Mouse (Mus musculus) lung, adult 2 months (tissue): ENCODE results near the gene Ptpru. TPM values are rescaled to one million over a fixed set of nuclear protein-coding genes. Genes with fewer than 3 reads are reported as not detected.
A peak's percentile ranks its signal among the peaks of the same experiment; 100 is the strongest.

Source experiments
- DNase-seq: peaks from one replicate; pipeline ENCODE4 v3.0.0; 2022
- H3K4me1 ChIP-seq: fragments of 200-500 bp; 2 replicates; pipeline ENCODE4 v1.6.1; 2011; ENCODE audit warnings: low read length; ENCODE audit not compliant: control insufficient read depth, insufficient read depth
- H3K4me3 ChIP-seq: fragments of 200-500 bp; replicated peaks from 2 replicates; pipeline ENCODE3; 2011; ENCODE audit warnings: low read depth, mild to moderate bottlenecking, control low read depth, low read length; ENCODE audit errors: extremely low read depth
- CTCF ChIP-seq: fragments of 200-500 bp; IDR thresholded peaks from 2 replicates; pipeline ENCODE4 v1.5.1; 2011; ENCODE audit warnings: mild to moderate bottlenecking, low read length, control low read depth; ENCODE audit not compliant: insufficient read depth
- POLR2A ChIP-seq: fragments of 200-500 bp; IDR thresholded peaks from 2 replicates; pipeline ENCODE4 v1.6.1; 2011; ENCODE audit warnings: low read depth, mild to moderate bottlenecking, control low read depth, low read length, borderline replicate concordance; ENCODE audit errors: extremely low read depth
- WGBS: fragments of 180-500 bp; shearing (Covaris S2); methylation state at CpG from one replicate; pipeline ENCODE4 v1.1.7; 2018; 5-methylcytosine and 5-hydroxymethylcytosine counted together
- polyA plus RNA-seq: library from polyadenylated mRNA; depleted of rRNA; stranded (reverse); fragments of >200 nt; gene quantifications from 2 replicates; pipeline ENCODE4 v1.2.3, GENCODE M21; 2012

Ptpru gene
- polyA plus RNA-seq, 1 experiment, result 32.4 TPM

GRCm38 (mm10) chr4:131797483-131797882 lies 40.6 kb downstream of the Ptpru start:
- no peak overlapping the region for H3K4me3 ChIP-seq
- DNase-seq, result no peak
- WGBS, result 76% methylated on average over 7 of the region's 7 CpGs
- TF ChIP-seq POLR2A, result no peak
- no peak for TF ChIP-seq CTCF
- H3K4me1 ChIP-seq, result no peaks in the 10 kb centered on the region

GRCm38 (mm10) chr4:131796312-131797080 lies 41.6 kb downstream of the Ptpru start:
- Histone ChIP-seq H3K4me1 (no peaks in the 10 kb centered on the region), H3K4me3 (no peak overlapping the region)
- DNase-seq, result no peak
- WGBS, result 73% methylated on average over 14 of the region's 14 CpGs
- TF ChIP-seq CTCF (no peak), POLR2A (no peak)

- peaks cover 5% of the 10 kb centered on the region; the same call in 1 of the 2 replicates for H3K4me1 ChIP-seq
- 64% methylated on average over 7 of the region's 7 CpGs for WGBS
- peak; percentile 70 for DNase-seq
- TF ChIP-seq POLR2A (no peak), CTCF (no peak)
- H3K4me3 ChIP-seq, result no peak overlapping the region
Measured at GRCm38 (mm10) chr4:131786800-131787199, 51.3 kb downstream of the Ptpru start.

GRCm38 (mm10) chr4:131784034-131784433 lies 54.1 kb downstream of the Ptpru start:
- no peak overlapping the region for H3K4me3 ChIP-seq
- TF ChIP-seq POLR2A, result 0 out of 2 replicates have a peak, but pooled peaks have one; percentile 7
- TF ChIP-seq CTCF, result peak; percentile 84
- peak; percentile 53 for DNase-seq
- 30% methylated on average over 9 of the region's 9 CpGs for WGBS
- H3K4me1 ChIP-seq, result peaks cover 5% of the 10 kb centered on the region; the same call in 1 of the 2 replicates

GRCm38 (mm10) chr4:131781023-131781422 lies 57.1 kb downstream of the Ptpru start:
- no peak overlapping the region for H3K4me3 ChIP-seq
- DNase-seq, result no peak
- H3K4me1 ChIP-seq, result peaks cover 3% of the 10 kb centered on the region; the same call in 1 of the 2 replicates
- TF ChIP-seq POLR2A, result no peak
- TF ChIP-seq CTCF, result no peak
- 48% methylated on average over 3 of the region's 3 CpGs for WGBS

GRCm38 (mm10) chr4:131778616-131779275 lies 59.3 kb downstream of the Ptpru start:
- no peak overlapping the region for H3K4me3 ChIP-seq
- peaks cover 3% of the 10 kb centered on the region; the same call in 1 of the 2 replicates for H3K4me1 ChIP-seq
- DNase-seq, result no peak
- TF ChIP-seq CTCF (no peak), POLR2A (no peak)
- WGBS, result 89% methylated on average over 14 of the region's 14 CpGs

GRCm38 (mm10) chr4:131771384-131771783 lies 66.7 kb downstream of the Ptpru start:
- Histone ChIP-seq H3K4me3 (peak overlapping the region; percentile 54), H3K4me1 (peaks cover 4% of the 10 kb centered on the region; the same call in 1 of the 2 replicates)
- TF ChIP-seq CTCF (no peak), POLR2A (peak; percentile 13; the same call in 1 of the 2 replicates)
- WGBS, result 47% methylated on average over 11 of the region's 11 CpGs
- peak; percentile 25 for DNase-seq

GRCm38 (mm10) chr4:131763911-131764310 lies 74.2 kb downstream of the Ptpru start:
- no peak for DNase-seq
- no peak overlapping the region for H3K4me3 ChIP-seq
- TF ChIP-seq CTCF (no peak), POLR2A (no peak)
- WGBS, result 86% methylated on average over 7 of the region's 7 CpGs
- H3K4me1 ChIP-seq, result no peaks in the 10 kb centered on the region

GRCm38 (mm10) chr4:131763479-131763878 lies 74.6 kb downstream of the Ptpru start:
- no peaks in the 10 kb centered on the region for H3K4me1 ChIP-seq
- DNase-seq, result no peak

More at GRCm38 (mm10) chr4:131763479-131763878, 74.6 kb downstream of the Ptpru start:
- WGBS, result 72% methylated on average over 3 of the region's 3 CpGs
- H3K4me3 ChIP-seq, result no peak overlapping the region
- no peak for TF ChIP-seq CTCF
- TF ChIP-seq POLR2A, result no peak
